Mouse (Mus musculus): ENCODE data around the gene Tnfrsf14.

The Tnfrsf14 gene

DNA sequence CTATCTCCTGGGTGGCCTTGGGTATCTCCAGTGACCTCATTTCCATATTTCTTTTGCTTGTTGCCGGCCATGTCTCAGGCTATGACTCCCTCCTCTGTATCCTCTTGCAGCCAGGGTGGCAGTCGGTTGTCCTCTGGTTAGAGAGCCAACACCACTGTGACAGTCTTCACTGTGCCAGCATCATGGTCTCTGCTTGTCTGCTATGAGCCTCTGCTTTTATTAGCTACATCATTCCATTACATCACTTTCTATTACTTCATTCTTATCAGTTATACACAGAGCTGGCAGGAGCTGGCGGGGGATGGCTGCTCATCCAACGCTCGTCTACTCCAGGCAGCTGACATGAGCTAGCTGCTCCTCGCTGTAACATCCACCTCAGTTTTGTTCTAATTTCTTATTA, 47.6 kb downstream of the Tnfrsf14 start:
- DNase-seq (ENCODE audit: low read depth, low spot score): no peak

DNA sequence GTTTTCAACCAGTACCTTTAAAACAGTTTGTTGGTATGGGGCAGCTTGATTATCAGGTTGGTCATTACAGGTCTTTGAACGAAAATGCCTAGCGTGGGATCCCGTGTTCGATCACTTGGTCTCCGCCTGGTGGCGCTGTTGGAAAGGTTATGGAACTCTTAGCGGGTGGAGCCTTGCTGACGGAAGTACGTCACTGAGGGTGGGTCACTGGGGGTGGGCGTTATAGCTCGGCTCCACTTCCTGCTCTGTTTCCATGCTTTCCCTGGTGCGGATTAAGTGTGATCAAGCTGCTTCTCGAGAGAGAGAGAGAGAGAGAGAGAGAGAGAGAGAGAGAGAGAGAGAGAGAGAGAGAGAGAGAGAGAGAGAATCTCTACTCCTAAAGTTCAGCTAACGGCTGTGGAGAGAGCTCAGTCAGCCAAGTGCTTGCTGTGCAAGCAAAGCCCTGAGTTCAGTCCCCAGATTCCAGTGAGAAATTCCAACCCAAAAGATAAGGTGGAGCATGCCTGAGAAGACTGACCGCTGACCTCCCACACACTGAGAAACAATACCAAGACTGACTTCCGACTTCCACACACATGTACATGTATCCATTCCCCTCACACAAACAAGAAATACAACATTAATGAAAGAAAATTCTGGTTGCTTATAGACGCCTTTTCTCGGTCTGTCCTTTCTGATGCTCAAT, 50.4 kb downstream of the Tnfrsf14 start:
- DNase-seq (ENCODE audit: low read depth, low spot score): peak; percentile 94

DNA sequence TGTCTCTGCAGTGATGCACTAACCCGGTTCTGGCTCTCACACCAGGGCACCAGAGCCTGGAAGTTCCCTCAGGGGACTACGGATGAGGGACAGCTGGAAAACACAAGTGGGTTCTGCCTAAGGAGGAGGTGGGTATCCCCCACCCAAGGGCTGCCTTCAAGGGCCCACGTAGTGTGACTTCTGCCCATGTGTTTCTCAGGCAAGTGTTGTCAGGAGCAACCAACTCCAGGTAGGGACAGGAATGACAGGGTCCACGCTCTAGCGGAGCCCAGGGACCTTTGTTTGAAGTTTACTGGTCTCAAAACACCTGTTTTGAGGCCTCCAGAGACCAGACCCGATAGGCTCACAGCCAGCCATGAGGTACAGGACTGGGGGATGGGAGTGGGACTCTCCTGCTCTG, 55.2 kb downstream of the Tnfrsf14 start:
- DNase-seq (ENCODE audit: low read depth, low spot score): no peak
